Mouse (Mus musculus): ENCODE data around the gene Ace3. TPM values are rescaled to one million over a fixed set of nuclear protein-coding genes. Genes with fewer than 3 reads are reported as not detected.

The Ace3 gene
- not detected for total RNA-seq (2022)

- DNase-seq (ENCODE audit: low spot score in 2 of 2) = no peak
Measured at GRCm38 (mm10) chr11:105994375-105994774, at the start of gene Ace3. Gene Ace3 (plus strand): TSS chr11:105994675.

GRCm38 (mm10) chr11:105944770-105945672 lies 49.5 kb upstream of the Ace3 start:
- no peak for DNase-seq (ENCODE audit: low spot score in 2 of 2)

DNA sequence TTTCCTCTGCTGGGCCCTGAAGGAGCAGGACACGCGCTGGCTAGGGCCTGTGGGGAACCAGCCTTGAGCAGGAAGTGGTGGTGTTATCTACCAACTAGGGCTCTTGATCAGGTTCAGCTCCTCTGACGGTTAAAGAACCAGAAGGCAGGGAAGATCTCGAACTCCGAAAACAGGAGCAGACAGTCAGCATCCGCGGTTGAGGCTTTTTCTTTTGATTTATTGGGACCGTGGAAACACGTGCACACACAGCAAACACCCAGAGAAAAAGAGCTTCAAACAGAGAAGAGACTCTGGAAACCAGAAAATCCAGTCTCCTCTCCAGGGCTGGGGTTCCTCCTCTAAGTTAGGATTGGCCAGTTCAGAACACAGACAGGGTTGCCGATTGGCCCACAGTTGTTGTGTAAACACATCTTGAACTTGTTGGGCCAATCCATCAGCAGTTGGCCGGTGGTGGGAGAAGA lies 47.8 kb upstream of the Ace3 start:
- DNase-seq (ENCODE audit: low spot score in 2 of 2) = no peak

GRCm38 (mm10) chr11:105948255-105948654 lies 46.2 kb upstream of the Ace3 start:
- DNase-seq (ENCODE audit: low spot score in 2 of 2) = no peak

GRCm38 (mm10) chr11:105950519-105950918 lies 44.0 kb upstream of the Ace3 start:
- DNase-seq (ENCODE audit: low spot score in 2 of 2) = no peak

GRCm38 (mm10) chr11:105951601-105952044 lies 42.9 kb upstream of the Ace3 start:
- DNase-seq (ENCODE audit: low spot score in 2 of 2) = no peak

GRCm38 (mm10) chr11:105952111-105952510 lies 42.4 kb upstream of the Ace3 start:
- DNase-seq (ENCODE audit: low spot score in 2 of 2) = no peak

DNA sequence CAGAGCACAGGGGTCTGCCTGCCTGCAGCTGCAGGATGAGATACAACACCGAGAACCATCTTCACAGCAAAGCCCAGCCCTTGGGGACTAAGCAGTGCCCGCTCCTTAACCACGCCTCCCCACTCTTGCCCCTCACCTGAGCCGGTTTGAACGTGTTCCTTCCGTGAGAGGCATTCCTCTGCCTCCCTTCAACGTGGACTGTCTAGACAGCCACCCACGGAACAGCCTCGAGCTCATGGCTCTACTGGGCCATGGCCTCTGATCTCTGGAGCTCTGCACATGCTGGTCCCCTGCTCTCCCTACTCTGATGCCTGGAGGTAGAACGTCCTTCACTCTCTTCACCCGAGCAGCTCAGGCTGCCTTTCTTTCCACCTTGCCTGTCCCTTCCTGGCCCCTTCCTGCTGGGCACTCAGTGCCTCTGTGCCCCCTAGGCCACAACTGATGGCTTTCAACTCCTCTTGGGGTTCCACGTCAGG lies 41.5 kb upstream of the Ace3 start, which contains the start of gene Cyb561:
Cyb561 (minus strand) TSS at position 426 of the 476 bp plus-strand sequence.
- DNase-seq (ENCODE audit: low spot score in 2 of 2) = no peak

DNA sequence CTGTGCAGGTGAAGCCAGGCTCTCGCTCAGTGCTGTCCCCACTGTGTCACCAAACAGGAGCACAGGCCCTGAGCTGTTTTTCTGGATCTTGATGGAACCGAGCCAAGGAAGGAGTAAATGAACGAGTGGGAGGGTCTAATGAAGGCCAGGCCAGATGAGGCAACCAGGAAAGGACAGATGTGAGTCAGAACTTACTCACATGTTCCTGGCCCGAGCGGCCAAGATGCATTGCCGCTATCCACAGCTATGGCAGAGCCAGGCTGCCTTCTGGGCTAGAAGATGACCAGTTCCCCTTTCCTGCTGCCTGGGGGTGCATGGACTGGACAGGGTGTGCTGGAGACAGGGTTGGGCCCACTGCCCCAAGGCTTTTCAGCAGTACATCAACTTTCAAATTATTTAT lies 41.1 kb upstream of the Ace3 start:
- no peak for DNase-seq (ENCODE audit: low spot score in 2 of 2)

GRCm38 (mm10) chr11:105955815-105956430 lies 38.6 kb upstream of the Ace3 start:
- DNase-seq (ENCODE audit: low spot score in 2 of 2) = no peak

DNA sequence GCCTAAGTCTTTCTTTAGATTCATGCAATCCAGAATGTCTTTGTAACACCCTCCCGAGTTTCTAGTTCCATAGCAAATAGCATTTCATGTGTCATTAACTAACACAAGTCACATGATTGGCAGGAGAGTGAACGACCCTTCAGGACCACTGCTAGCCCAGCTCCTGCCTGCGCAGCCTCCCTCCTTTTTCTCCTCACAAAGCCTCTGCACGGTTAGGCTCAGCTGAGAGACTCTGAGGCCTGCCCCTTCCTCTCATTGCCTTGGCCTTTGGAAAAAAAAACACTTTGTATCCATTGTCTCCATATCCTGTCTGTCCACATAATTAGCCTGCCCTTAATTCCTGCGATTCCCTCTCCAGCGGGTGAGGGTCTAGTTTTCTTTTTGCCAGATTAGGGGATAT lies 37.0 kb upstream of the Ace3 start:
- DNase-seq (ENCODE audit: low spot score in 2 of 2) = no peak

- no peak for DNase-seq (ENCODE audit: low spot score in 2 of 2)
Measured at GRCm38 (mm10) chr11:105958566-105958965, 35.9 kb upstream of the Ace3 start.

DNA sequence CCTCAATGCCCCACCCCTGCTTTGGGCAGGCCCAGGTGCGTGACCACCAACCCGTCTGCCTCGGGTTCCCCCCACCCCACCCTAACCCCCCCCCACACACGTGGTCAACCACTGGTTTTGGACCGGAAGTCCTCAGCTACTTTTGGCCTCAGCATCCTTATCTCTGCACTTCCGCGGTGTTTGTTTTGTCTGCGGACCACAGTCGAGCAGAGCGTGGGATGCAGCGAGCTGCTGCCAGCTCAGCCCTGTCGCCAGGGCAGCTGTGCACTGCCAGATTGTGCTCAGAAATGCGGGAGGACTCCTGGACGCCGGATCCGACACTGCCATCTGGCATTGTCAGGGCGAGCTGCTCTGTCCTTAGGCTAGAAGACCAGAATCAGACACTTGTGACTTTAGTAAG lies 35.1 kb upstream of the Ace3 start:
- peak in 1 of 2 experiments; percentile 59 for DNase-seq (ENCODE audit: low spot score in 2 of 2)

- no peak for DNase-seq (ENCODE audit: low spot score in 2 of 2)
Measured at GRCm38 (mm10) chr11:105964691-105965090, 29.8 kb upstream of the Ace3 start.

- DNase-seq (ENCODE audit: low spot score in 2 of 2) = no peak
Measured at GRCm38 (mm10) chr11:105966288-105966687, 28.2 kb upstream of the Ace3 start.

DNA sequence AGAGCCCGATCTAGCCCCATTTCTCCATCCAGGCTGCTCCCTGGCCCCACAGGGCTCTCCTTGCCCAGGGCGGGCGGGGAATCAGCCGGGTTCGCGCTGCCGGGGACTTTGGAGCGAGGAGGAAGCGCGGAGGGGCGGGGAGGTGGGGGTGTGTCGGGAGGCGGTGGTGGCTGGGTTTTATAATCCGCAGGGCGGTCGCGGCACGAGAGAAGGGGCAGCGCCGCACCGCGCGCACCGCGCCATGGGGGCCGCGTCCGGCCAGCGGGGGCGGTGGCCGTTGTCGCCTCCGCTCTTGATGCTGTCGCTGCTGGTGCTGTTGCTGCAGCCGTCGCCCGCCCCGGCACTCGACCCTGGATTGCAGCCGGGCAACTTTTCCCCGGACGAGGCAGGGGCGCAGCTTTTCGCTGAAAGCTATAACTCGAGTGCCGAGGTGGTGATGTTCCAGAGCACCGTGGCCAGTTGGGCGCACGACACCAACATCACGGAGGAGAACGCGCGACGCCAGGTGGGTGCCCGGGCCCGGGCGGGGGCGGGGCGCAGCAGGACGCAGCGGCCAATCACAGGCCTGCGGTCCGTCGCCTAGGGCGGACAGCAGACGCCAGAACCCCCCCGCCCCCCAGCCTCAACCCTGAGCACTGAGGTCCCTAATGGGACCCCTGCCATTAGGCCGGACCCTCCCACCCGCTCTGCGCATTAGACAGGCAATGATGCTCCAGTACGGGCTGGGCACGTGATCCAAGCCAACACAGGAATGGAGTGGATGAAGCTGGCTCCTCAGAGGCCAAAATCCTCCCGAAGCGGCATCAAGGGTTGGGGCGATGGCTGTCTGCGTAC lies 26.5 kb upstream of the Ace3 start, which contains the start of gene Ace:
Ace (plus strand) TSS at position 205 of the 834 bp plus-strand sequence.
- DNase-seq (ENCODE audit: low spot score in 2 of 2) = no peak

DNA sequence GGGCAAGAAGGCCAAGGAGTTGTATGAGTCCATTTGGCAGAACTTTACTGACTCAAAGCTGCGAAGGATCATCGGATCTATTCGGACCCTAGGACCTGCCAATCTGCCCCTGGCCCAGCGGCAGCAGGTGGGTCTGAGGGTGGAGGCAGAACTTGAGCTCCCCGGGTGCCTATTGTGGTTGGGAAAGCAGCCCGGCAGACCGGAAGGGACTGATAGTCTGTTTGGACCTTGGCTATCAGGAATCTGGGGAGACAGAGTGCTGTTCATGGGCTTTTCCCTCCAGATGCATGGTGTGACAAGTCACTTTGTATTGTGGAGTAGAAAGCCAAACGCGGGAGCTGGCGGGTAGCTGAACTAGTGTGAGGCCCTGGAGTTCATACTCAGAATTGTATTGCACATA lies 25.5 kb upstream of the Ace3 start:
- no peak for DNase-seq (ENCODE audit: low spot score in 2 of 2)

DNA sequence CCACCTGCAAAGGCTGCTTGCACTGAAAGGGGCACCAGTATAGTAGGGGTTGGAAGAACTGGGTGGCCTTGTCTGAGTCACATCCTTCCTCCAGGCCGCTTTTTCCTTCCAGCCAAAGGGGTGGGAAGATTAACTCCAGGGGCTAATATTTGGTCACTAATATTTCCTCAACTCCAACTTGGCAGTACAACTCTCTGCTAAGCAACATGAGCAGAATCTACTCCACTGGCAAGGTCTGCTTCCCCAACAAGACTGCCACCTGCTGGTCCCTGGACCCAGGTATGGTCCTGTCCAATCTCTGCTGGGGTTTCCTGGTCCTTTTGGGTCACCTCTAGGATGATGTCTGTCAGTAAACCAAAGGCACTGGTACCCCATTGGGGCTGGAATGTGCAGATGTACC lies 25.0 kb upstream of the Ace3 start:
- no peak for DNase-seq (ENCODE audit: low spot score in 2 of 2)

- no peak for DNase-seq (ENCODE audit: low spot score in 2 of 2)
Measured at GRCm38 (mm10) chr11:105974593-105974992, 19.9 kb upstream of the Ace3 start.

DNA sequence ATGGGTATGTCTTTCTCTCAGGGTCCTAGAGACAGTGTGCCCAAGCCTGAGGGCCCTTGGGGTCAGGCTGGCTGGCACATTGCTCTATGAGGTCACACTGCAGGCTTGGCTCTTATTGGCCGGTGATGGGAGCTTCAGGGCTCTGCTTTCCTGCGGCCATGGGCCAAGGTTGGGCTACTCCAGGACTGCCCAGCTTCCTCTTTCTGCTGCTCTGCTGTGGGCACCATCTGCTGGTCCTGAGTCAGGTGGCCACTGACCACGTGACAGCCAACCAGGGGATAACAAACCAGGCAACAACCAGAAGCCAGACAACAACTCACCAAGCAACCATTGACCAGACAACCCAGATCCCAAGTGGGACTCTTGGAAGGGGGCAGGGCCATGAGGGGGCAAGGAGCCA lies 19.4 kb upstream of the Ace3 start:
- DNase-seq (ENCODE audit: low spot score in 2 of 2) = no peak

DNA sequence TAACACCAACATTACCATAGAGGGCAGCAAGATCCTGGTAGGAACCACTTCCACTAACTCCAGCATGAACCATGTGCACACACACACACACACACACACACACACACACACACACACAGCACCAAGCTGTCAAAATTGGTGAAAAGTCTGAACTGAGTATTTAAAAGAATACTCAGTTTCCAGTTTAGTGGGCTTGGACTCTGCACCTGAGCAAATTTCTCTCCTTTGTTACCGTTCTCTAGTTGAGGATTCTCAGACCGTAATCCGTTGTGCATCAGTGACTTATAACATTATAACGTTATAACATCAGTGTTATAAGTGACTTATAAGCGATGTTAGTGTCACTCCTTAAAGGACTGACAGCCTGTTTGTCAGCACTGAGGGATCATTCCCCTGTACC lies 18.8 kb upstream of the Ace3 start:
- no peak for DNase-seq (ENCODE audit: low spot score in 2 of 2)

Data from left cerebral cortex, adult 8-10 months (tissue).